Mouse (Mus musculus): ENCODE results near the gene Zbtb2. TPM values are rescaled to one million over a fixed set of nuclear protein-coding genes. Genes with fewer than 3 reads are reported as not detected.
"Not testable (repeated sequence)": the region's sequence is repeated elsewhere in the genome, so short reads cannot be mapped to it uniquely, and the experiment has no call there.

Zbtb2 gene
- polyA plus RNA-seq (2014; fragmentation: Nextera tagmentation; extraction: Ambion mirVana), result 17.3 and 18.1 TPM in 2 replicates

DNA sequence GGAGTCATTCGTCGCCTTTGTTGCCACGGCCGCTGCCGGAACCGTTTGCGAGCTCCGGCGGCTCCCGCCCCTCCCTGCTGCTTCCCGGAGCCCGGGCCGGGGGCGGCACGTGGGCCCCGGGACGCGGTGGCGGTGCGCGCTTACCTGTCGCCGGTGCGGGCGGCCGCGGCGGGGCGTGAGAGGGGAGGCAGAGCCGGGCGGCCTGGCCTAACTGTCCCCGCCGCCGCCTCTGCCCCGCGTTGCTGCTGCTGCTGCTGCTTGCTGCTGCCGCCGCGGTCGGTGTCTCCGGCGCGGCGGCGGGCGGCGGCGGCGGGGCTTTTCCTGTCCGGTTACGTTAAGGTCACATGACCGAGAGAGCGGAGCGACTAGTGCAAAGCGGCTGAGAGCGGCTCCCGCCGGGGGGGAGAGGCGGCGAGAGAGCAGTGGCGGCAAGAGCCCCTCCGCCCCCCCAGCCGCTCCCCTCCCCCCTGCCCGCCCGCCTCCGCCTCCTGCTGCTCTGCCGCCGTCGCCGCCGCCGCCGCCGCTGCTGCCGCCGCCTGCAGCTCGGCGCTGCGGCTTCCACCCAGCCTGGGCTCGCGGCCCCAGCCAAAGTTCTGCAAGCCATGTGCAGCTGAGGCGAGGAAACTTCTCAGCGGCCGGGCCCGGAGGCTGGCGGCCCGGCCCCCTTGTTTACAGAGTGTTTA, at the start of gene Zbtb2:
TSS of gene Zbtb2 (minus strand) at position 408 of the 683 bp plus-strand sequence.
- no peaks in the 10 kb centered on the region for H3K27me3 ChIP-seq (ENCODE audit: insufficient read depth, low read length)

GRCm38 (mm10) chr10:4435416-4435815, 47.5 kb upstream of the Zbtb2 start:
- ATAC-seq (ENCODE audit: insufficient read depth), result no peak
- no peaks in the 10 kb centered on the region for H3K4me1 ChIP-seq (ENCODE audit: insufficient read depth)
- DNase-seq, result no peak
- TF ChIP-seq CTCF (IDR thresholded peaks at IDR 0.05; ENCODE audit: low read depth), result no peak
- WGBS, result 81% methylated on average over 3 of the region's 3 CpGs
- no peak overlapping the region for H3K27ac ChIP-seq (ENCODE audit: low read depth)
- H3K4me3 ChIP-seq (ENCODE audit: low read depth, low read length), result no peak overlapping the region
- H3K27me3 ChIP-seq (ENCODE audit: insufficient read depth, low read length), result no peaks in the 10 kb centered on the region
- no peak overlapping the region for H3K9ac ChIP-seq
- H3K36me3 ChIP-seq (ENCODE audit: insufficient read depth), result peaks cover 31% of the 10 kb centered on the region
- no peak overlapping the region for H3K4me2 ChIP-seq
- no peaks in the 10 kb centered on the region for H3K9me3 ChIP-seq (ENCODE audit: low read depth, low read length)

More for the DNA sequence above, at the start of gene Zbtb2:
- H3K4me2 ChIP-seq, result peak within 1 kb of the TSS; percentile 94
- peak within 1 kb of the TSS; percentile 99 for H3K27ac ChIP-seq (ENCODE audit: low read depth)
- H3K4me1 ChIP-seq (ENCODE audit: insufficient read depth), result peaks cover 9% of the 10 kb centered on the region
- H3K9ac ChIP-seq, result peak within 1 kb of the TSS; percentile 98
- TF ChIP-seq CTCF (IDR thresholded peaks at IDR 0.05; ENCODE audit: low read depth), result no peak
- ATAC-seq (ENCODE audit: insufficient read depth) (peak; percentile 2; the same call in 1 of the 2 replicates), DNase-seq (peak; percentile 74)
- H3K4me3 ChIP-seq (ENCODE audit: low read depth, low read length), result peak within 1 kb of the TSS; percentile 97
- H3K36me3 ChIP-seq (ENCODE audit: insufficient read depth), result peaks cover under 1% of the 10 kb centered on the region; the same call in 1 of the 2 replicates
- no peaks in the 10 kb centered on the region for H3K9me3 ChIP-seq (ENCODE audit: low read depth, low read length)
- WGBS, result under 1% methylated on average over 68 of the region's 87 CpGs

DNA sequence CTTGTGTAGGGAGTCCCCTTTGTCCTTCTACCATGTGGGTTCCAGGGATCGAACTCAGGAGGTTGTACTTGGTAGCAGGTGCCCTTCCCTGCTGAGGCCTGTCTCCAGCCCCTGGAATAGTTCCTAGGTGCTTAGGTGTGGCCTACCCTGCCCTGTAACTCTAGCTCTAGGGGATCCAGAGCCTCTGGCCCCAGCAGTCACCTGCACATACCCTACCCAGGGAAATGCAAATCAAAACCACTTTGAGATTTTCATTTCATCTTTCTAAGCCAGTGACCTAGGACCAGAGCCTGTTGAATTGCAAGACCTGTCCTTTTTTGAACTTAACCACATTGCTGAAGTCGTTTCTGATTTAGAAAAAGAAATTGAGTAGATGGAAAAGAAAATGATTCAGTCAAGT, 46.0 kb upstream of the Zbtb2 start:
- Histone ChIP-seq H3K4me2 (peak overlapping the region; percentile 66), H3K4me3 (ENCODE audit: low read depth, low read length) (peak overlapping the region; percentile 73), H3K36me3 (ENCODE audit: insufficient read depth) (peaks cover 18% of the 10 kb centered on the region; the same call in 1 of the 2 replicates)
- not testable (repeated sequence) for H3K4me1 ChIP-seq (ENCODE audit: insufficient read depth); H3K27ac ChIP-seq (ENCODE audit: low read depth); DNase-seq; ATAC-seq (ENCODE audit: insufficient read depth); H3K9ac ChIP-seq; H3K27me3 ChIP-seq (ENCODE audit: insufficient read depth, low read length); H3K9me3 ChIP-seq (ENCODE audit: low read depth, low read length)
- 80% methylated on average over 2 of the region's 2 CpGs for whole genome bisulfite sequencing

- WGBS, result 7% methylated on average over 19 of the region's 19 CpGs
- ATAC-seq (ENCODE audit: insufficient read depth) (no peak), DNase-seq (peak; percentile 74)
- Histone ChIP-seq H3K27ac (ENCODE audit: low read depth) (peak overlapping the region; percentile 94), H3K27me3 (ENCODE audit: insufficient read depth, low read length) (no peaks in the 10 kb centered on the region), H3K9ac (peak overlapping the region; percentile 80), H3K4me2 (peak overlapping the region; percentile 66), H3K4me3 (ENCODE audit: low read depth, low read length) (peak overlapping the region; percentile 73), H3K4me1 (ENCODE audit: insufficient read depth) (no peaks in the 10 kb centered on the region), H3K36me3 (ENCODE audit: insufficient read depth) (peaks cover 18% of the 10 kb centered on the region; the same call in 1 of the 2 replicates), H3K9me3 (ENCODE audit: low read depth, low read length) (no peaks in the 10 kb centered on the region)
- peak; percentile 52 for TF ChIP-seq CTCF (IDR thresholded peaks at IDR 0.05; ENCODE audit: low read depth)
These were observed 45.3 kb upstream of the Zbtb2 start for GRCm38 (mm10) chr10:4432996-4433755.

DNA sequence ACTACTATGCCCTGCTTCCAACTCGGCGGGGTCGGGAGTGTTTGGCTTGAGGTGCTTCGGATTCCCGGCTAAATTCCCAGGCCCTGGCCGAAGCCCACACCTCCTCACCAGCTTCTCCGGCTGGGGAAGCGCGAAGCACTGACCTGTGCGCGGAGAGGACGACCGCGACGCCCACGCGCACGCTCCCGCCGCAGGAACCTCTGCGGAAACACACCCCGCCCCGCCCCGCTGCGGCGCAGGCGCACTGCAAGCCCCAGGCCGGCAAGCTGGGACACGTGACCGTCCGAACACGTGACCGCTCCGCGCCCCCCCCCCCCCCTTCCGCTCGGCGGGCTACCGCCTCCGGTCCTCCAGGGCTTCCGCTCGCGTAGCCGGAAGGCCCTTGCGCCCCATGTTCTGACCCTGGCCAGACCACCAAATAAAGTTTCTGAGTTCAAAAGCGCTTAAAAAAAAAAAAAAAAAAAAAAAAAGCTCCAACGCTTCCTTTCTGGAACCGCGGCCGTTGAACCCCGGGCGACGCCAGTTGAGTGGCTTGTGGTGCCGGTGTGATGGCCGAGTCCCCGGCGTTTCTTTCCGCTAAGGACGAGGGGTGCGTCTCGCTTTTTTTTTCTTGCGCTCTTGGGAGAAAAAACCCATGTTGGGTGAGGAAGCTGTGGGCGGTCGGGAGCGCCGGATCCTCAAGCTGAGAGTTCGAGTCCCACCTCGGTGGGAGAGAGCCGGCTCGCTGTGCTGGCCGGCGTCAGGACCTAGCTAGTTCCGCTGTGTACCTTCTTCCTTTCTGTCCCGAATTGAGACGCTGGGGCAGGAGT, 44.4 kb upstream of the Zbtb2 start, which contains the start of the genes Rmnd1 and Armt1:
TSS of gene Rmnd1 (minus strand) at position 266 of the 809 bp plus-strand sequence.
TSS of gene Armt1 (plus strand) at position 345 of the 809 bp plus-strand sequence.
- ATAC-seq (ENCODE audit: insufficient read depth), result peak; percentile 96
- no peak for TF ChIP-seq CTCF (IDR thresholded peaks at IDR 0.05; ENCODE audit: low read depth)
- WGBS, result under 1% methylated on average over 72 of the region's 75 CpGs
- H3K4me2 ChIP-seq, result peak within 1 kb of the TSS; percentile 71
- DNase-seq, result peak; percentile 96
- H3K4me3 ChIP-seq (ENCODE audit: low read depth, low read length), result peak within 1 kb of the TSS; percentile 73
- no peaks in the 10 kb centered on the region for H3K9me3 ChIP-seq (ENCODE audit: low read depth, low read length)
- no peaks in the 10 kb centered on the region for H3K27me3 ChIP-seq (ENCODE audit: insufficient read depth, low read length)
- H3K36me3 ChIP-seq (ENCODE audit: insufficient read depth), result peaks cover 16% of the 10 kb centered on the region; the same call in 1 of the 2 replicates
- peak within 1 kb of the TSS; percentile 94 for H3K27ac ChIP-seq (ENCODE audit: low read depth)
- no peaks in the 10 kb centered on the region for H3K4me1 ChIP-seq (ENCODE audit: insufficient read depth)
- peak within 1 kb of the TSS; percentile 80 for H3K9ac ChIP-seq

GRCm38 (mm10) chr10:4431746-4432122, 43.8 kb upstream of the Zbtb2 start:
- Histone ChIP-seq H3K4me2 (peak overlapping the region; percentile 71), H3K9ac (peak overlapping the region; percentile 68), H3K9me3 (ENCODE audit: low read depth, low read length) (no peaks in the 10 kb centered on the region), H3K27ac (ENCODE audit: low read depth) (peak overlapping the region; percentile 62; the same call in 1 of the 2 replicates), H3K4me3 (ENCODE audit: low read depth, low read length) (peak overlapping the region; percentile 73), H3K36me3 (ENCODE audit: insufficient read depth) (peaks cover 18% of the 10 kb centered on the region), H3K4me1 (ENCODE audit: insufficient read depth) (no peaks in the 10 kb centered on the region), H3K27me3 (ENCODE audit: insufficient read depth, low read length) (no peaks in the 10 kb centered on the region)
- ATAC-seq (ENCODE audit: insufficient read depth) (peak; percentile 28), DNase-seq (no peak)
- WGBS, result 11% methylated on average over 5 of the region's 5 CpGs
- no peak for TF ChIP-seq CTCF (IDR thresholded peaks at IDR 0.05; ENCODE audit: low read depth)
